Mouse (Mus musculus) liver, embryonic 11.5 days (tissue): ENCODE measurements around the gene Pdcd6ip. TPM values are rescaled to one million over a fixed set of nuclear protein-coding genes. Genes with fewer than 3 reads are reported as not detected.

Experiments used
- ATAC-seq: fragments of 200-750 bp; cut with Nextera tagmentation; replicated peaks from 2 replicates; pipeline ENCODE4 v1.8.0; 2017; ENCODE audit warnings: moderate number of reproducible peaks, mild to moderate bottlenecking, moderate TSS enrichment, moderate library complexity; ENCODE audit not compliant: low FRiP score
- DNase-seq: peaks from one replicate; pipeline ENCODE4 v3.0.0-alpha.2; 2017; ENCODE audit warnings: low spot score
- H3K27ac ChIP-seq: fragments of 300-500 bp; sonication (generic); 2 replicates; pipeline ENCODE4 v1.5.1; 2014; ENCODE audit warnings: mild to moderate bottlenecking, low read depth, low read length, control low read depth
- H3K27me3 ChIP-seq: fragments of 300-500 bp; sonication (generic); replicated peaks from 2 replicates; pipeline ENCODE4 v1.6.1; 2014; ENCODE audit warnings: low read length, mixed read lengths; ENCODE audit not compliant: control insufficient read depth, insufficient read depth
- H3K36me3 ChIP-seq: fragments of 300-500 bp; sonication (generic); 2 replicates; pipeline ENCODE4 v1.6.1; 2014; ENCODE audit warnings: mild to moderate bottlenecking, low read length, moderate library complexity, mixed read lengths; ENCODE audit not compliant: control insufficient read depth, insufficient read depth
- H3K4me1 ChIP-seq: fragments of 300-500 bp; sonication (generic); replicated peaks from 2 replicates; pipeline ENCODE4 v1.6.1; 2014; ENCODE audit warnings: low read length, mixed read lengths; ENCODE audit not compliant: control insufficient read depth, insufficient read depth
- H3K4me2 ChIP-seq: fragments of 300-500 bp; sonication (generic); 2 replicates; pipeline ENCODE4 v1.6.1; 2014; ENCODE audit warnings: mild to moderate bottlenecking, control low read depth, moderate library complexity
- H3K4me3 ChIP-seq: fragments of 300-500 bp; sonication (generic); 2 replicates; pipeline ENCODE4 v1.5.1; 2014; ENCODE audit warnings: low read depth, low read length, control low read depth
- H3K9ac ChIP-seq: fragments of 300-500 bp; sonication (generic); 2 replicates; pipeline ENCODE4 v1.6.1; 2014; ENCODE audit warnings: low read depth, low read length, control low read depth
- H3K9me3 ChIP-seq: fragments of 300-500 bp; sonication (generic); 2 replicates; pipeline ENCODE4 v1.6.1; 2016; ENCODE audit warnings: low read length, inconsistent platforms, mixed read lengths; ENCODE audit not compliant: control insufficient read depth
- WGBS: fragments of 180-500 bp; shearing (Covaris S2); extraction: QIAGEN DNeasy Blood & Tissue Kit; methylation state at CpG from one replicate; pipeline ENCODE4 v1.1.7; 2014; 5-methylcytosine and 5-hydroxymethylcytosine counted together
- polyA plus RNA-seq: library from polyadenylated mRNA; unstranded; fragments of >200 nt; fragmentation: Nextera tagmentation; extraction: Ambion mirVana; gene quantifications from 2 replicates; pipeline ENCODE4 v1.2.1, GENCODE M21; 2014

Pdcd6ip gene
- polyA plus RNA-seq, 1 experiment from 2014 or later = 66.4 TPM

DNA sequence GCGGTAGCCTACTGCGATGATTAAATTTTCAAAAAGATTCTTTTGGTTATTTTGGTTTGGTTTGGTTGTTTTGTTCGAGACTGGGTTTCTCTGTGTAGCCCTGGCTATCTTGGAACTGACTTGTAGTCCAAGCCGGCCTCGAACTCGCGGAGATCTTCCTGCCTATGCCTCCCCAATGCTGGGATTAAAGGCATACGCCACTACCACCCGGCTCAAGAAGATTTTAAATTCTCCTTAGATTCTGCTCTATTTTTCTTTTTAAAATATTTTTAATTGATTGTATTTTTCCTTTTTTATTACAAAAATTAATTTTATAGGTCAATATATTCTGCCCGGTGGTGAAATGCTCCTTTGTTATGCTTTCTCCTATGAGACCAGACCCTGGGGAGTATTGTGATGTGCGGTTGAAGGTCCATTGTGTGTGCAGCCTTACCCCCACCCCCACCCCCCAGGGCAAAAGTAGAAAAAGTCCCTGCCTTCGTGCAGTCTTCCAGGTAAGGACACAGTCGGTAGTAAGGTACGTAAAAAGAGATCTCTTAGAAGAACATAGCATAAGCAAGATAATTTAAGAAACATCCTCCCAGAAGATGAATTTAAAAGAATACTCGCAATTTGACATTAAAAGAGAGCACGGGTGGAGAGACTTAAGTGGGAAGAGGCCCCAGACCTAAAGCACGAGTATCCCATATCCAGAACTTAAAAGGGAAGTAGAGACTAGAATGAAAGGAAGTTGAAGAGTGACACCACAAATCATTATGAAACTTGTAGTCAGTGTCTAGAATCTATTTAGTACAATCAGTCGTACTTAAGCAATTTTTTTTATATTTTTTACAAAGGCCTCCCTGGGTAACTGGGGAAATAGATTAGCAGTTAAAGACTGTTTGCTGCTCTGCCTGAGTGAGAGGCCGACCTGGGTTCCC lies 562 bp upstream of the Pdcd6ip start:
- peaks cover 14% of the 10 kb centered on the region for H3K4me1 ChIP-seq
- H3K27ac ChIP-seq = peak overlapping the region; percentile 76; the same call in 1 of the 2 replicates
- H3K4me3 ChIP-seq = peak overlapping the region; percentile 88
- WGBS = 51% methylated on average over 19 of the region's 19 CpGs
- DNase-seq (no peak), ATAC-seq (no peak)
- peak overlapping the region; percentile 97 for H3K9ac ChIP-seq
- H3K4me2 ChIP-seq = peak overlapping the region; percentile 92
- no peaks in the 10 kb centered on the region for H3K27me3 ChIP-seq
- no peaks in the 10 kb centered on the region for H3K9me3 ChIP-seq
- H3K36me3 ChIP-seq = no peaks in the 10 kb centered on the region

GRCm38 (mm10) chr9:113706841-113707240 lies 1.2 kb downstream of the Pdcd6ip start:
- ATAC-seq = no peak
- Histone ChIP-seq H3K9ac (peak overlapping the region; percentile 97), H3K9me3 (no peaks in the 10 kb centered on the region), H3K36me3 (no peaks in the 10 kb centered on the region), H3K27me3 (no peaks in the 10 kb centered on the region), H3K4me3 (peak overlapping the region; percentile 88), H3K4me1 (peaks cover 14% of the 10 kb centered on the region), H3K4me2 (peak overlapping the region; percentile 92), H3K27ac (no peak overlapping the region)
- 38% methylated on average over 9 of the region's 9 CpGs for WGBS
- DNase-seq = no peak

DNA sequence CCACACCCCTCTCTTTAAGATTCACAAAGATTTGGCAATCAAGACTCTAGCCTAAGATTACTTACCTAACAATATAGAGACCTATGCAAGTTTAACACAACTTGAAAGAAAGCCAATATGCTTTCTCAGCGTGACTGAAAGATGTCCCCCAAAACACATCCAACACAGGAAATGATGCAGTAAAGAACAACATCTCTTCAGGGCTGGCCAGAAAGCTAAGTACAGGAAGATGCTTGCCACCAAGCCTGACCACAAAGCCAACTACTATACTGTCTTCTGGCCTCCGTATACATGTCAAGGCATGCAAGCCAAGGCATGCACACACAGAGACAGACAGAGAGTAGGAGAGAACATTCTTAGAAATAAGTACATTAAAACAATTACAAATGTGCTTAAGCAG lies 2.0 kb downstream of the Pdcd6ip start:
- WGBS = 49% methylated on average over 2 of the region's 2 CpGs

GRCm38 (mm10) chr9:113701441-113702160 lies 6.5 kb downstream of the Pdcd6ip start:
- H3K27me3 ChIP-seq = no peaks in the 10 kb centered on the region
- no peak overlapping the region for H3K9ac ChIP-seq
- H3K4me3 ChIP-seq = no peak overlapping the region
- no peak overlapping the region for H3K27ac ChIP-seq
- DNase-seq = no peak
- no peaks in the 10 kb centered on the region for H3K9me3 ChIP-seq
- peaks cover 6% of the 10 kb centered on the region for H3K4me1 ChIP-seq
- no peak overlapping the region for H3K4me2 ChIP-seq
- 83% methylated on average over 5 of the region's 5 CpGs for WGBS
- ATAC-seq = no peak
- H3K36me3 ChIP-seq = peaks cover 8% of the 10 kb centered on the region

More for the DNA sequence above, 2.0 kb downstream of the Pdcd6ip start:
- H3K27ac ChIP-seq = no peak overlapping the region
- no peak for DNase-seq
- no peak overlapping the region for H3K9ac ChIP-seq
- H3K9me3 ChIP-seq = no peaks in the 10 kb centered on the region
- peak overlapping the region; percentile 88 for H3K4me3 ChIP-seq
- no peak for ATAC-seq
- peak overlapping the region; percentile 92 for H3K4me2 ChIP-seq
- no peaks in the 10 kb centered on the region for H3K36me3 ChIP-seq
- H3K27me3 ChIP-seq = no peaks in the 10 kb centered on the region
- H3K4me1 ChIP-seq = peaks cover 14% of the 10 kb centered on the region

DNA sequence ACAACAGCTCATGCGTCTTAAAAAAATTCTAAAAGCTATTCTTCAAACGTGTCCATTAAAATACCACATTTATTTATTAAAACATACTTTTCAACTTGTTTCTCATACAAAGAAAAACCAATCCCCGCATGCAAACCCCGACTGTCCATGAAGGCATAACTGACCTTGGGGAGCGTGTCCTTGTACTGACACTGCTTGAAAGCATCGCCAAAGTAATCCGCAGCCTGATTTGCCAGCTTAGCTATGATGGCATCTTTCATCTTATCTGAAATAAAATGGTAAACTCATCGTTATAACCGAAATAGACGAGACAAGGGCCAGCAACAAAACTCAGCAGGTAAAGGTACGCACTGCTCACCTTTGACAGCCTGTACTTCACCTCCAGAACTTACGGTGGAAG lies 20.6 kb downstream of the Pdcd6ip start:
- Histone ChIP-seq H3K27ac (no peak overlapping the region), H3K4me2 (no peak overlapping the region), H3K4me1 (no peaks in the 10 kb centered on the region), H3K36me3 (peaks cover 35% of the 10 kb centered on the region), H3K27me3 (no peaks in the 10 kb centered on the region), H3K9ac (no peak overlapping the region), H3K4me3 (no peak overlapping the region), H3K9me3 (no peaks in the 10 kb centered on the region)
- ATAC-seq (no peak), DNase-seq (no peak)
- 90% methylated on average over 12 of the region's 12 CpGs for WGBS

DNA sequence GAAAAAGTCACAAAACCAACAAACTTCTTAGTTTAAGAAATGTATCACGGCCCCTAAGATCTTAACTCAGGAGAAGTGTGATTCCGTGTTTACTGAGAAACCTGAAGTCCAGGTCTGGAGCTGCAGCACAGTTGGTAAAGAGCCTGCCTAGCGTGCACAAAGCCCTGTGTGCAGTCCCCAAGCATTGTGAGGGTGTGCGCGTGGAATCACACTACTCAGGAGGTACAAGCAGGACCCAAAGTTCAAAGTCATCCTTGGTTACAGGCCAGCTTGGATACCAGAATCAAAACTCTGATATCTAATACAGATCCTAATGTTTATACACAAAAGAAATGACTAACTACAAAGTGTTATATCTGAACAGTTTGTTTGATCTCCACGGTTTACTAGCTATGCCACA lies 34.3 kb downstream of the Pdcd6ip start:
- H3K27ac ChIP-seq = no peak overlapping the region
- ATAC-seq (no peak), DNase-seq (no peak)
- no peak overlapping the region for H3K9ac ChIP-seq
- no peak overlapping the region for H3K4me3 ChIP-seq
- no peaks in the 10 kb centered on the region for H3K27me3 ChIP-seq
- H3K4me1 ChIP-seq = no peaks in the 10 kb centered on the region
- 96% methylated on average over 6 of the region's 6 CpGs for WGBS
- no peak overlapping the region for H3K4me2 ChIP-seq
- no peaks in the 10 kb centered on the region for H3K9me3 ChIP-seq
- peaks cover 31% of the 10 kb centered on the region for H3K36me3 ChIP-seq

- peaks cover 37% of the 10 kb centered on the region for H3K36me3 ChIP-seq
- no peak overlapping the region for H3K4me2 ChIP-seq
These were observed 35.7 kb downstream of the Pdcd6ip start for GRCm38 (mm10) chr9:113672352-113672751.

DNA sequence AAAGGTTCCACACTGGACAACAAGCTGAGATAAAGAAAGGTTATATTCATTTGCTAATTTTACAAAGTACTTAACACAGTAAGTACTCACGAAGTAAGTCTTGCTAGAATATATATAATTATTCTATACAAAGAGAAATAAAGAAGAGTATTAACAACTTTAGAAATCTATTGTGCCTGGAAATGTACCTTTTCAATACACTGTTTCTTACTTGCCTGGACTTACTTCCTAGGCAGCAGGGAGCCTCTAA lies 37.3 kb downstream of the Pdcd6ip start:
- Histone ChIP-seq H3K27me3 (no peaks in the 10 kb centered on the region), H3K9me3 (no peaks in the 10 kb centered on the region), H3K36me3 (peaks cover 34% of the 10 kb centered on the region), H3K4me3 (no peak overlapping the region), H3K4me1 (no peaks in the 10 kb centered on the region), H3K9ac (no peak overlapping the region), H3K4me2 (no peak overlapping the region), H3K27ac (no peak overlapping the region)
- 95% methylated on average over 1 of the region's 1 CpGs for WGBS
- DNase-seq (no peak), ATAC-seq (no peak)

More at GRCm38 (mm10) chr9:113672352-113672751, 35.7 kb downstream of the Pdcd6ip start:
- WGBS = 94% methylated on average over 5 of the region's 5 CpGs
- Histone ChIP-seq H3K27me3 (no peaks in the 10 kb centered on the region), H3K4me1 (no peaks in the 10 kb centered on the region), H3K9me3 (no peaks in the 10 kb centered on the region), H3K9ac (no peak overlapping the region), H3K4me3 (no peak overlapping the region), H3K27ac (no peak overlapping the region)
- DNase-seq = no peak
- ATAC-seq = no peak
